Mouse (Mus musculus): Measurements from ENCODE around the gene Ero1lb.
"Not testable (repeated sequence)": the region's sequence is repeated elsewhere in the genome, so short reads cannot be mapped to it uniquely, and the experiment has no call there.

GRCm38 (mm10) chr13:12650020-12650876 lies 84.6 kb downstream of the Ero1lb start:
- TF ChIP-seq POLR2A (IDR thresholded peaks at IDR 0.05; ENCODE audit: low read depth, low read length); CTCF (IDR thresholded peaks at IDR 0.05; ENCODE audit: extremely low read depth, insufficient read depth, insufficient read length, insufficient replicate concordance): not testable (repeated sequence)

Measured in spleen, adult 2 months (tissue).